Mouse (Mus musculus): ENCODE data around the gene Rgs9.

GRCm38 (mm10) chr11:109227139-109227538, 70.8 kb downstream of the Rgs9 start:
- TF ChIP-seq CTCF (IDR thresholded peaks at IDR 0.05; ENCODE audit: low read depth) (no peak), EP300 (optimal IDR thresholded peaks at IDR 0.05) (no peak)
